Comparison of ENCODE assay signal across 8 mouse cellular contexts in the genomic region with DNA sequence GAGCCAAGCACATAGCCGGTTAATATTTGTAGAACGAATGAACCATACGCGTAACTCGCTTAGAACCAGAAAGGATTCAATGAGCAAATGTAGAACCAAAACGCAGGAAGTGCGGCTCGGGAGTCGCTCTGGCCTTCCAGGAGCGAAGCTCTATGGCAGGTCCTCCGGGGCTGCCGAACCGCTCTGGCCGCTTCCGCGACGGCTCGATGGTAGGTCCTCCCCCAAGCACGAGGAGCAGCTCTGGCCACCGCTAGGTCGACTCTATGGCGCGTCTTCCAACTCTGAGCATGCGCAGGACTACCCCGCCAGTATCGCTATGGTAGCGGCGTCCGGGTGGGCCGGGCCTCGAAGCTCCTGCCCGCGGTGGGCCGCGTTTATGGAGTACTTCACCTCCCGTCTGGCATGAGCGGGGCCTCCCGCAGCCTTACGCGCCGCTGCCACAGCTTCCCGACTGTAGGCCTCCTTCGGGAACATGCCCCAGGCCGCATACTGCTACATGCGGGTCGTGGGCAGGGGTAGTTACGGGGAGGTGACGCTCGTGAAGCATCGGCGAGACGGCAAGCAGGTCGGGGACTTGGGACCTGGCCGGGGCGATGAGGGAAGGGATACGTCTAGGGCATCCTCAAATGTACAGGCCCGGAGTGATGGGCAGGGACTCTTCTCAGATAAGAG. TPM values are rescaled to one million over a fixed set of nuclear protein-coding genes. Genes with fewer than 3 reads are reported as not detected.
DNase-seq lines count a peak whose midpoint lies in the region; ATAC-seq lines count a peak whose summit lies in the region.

Nek4 (plus strand) TSS at position 224 of the 672 bp plus-strand sequence.

- H3K9ac ChIP-seq in heart, embryonic 13.5 days = peak within 1 kb of the TSS; percentile 92
- H3K9ac ChIP-seq in liver, embryonic 12.5 days = peak within 1 kb of the TSS; percentile 84
- peak within 1 kb of the TSS; percentile 70 for H3K9ac ChIP-seq in stomach, embryonic 15.5 days

- peaks cover 6% of the 10 kb centered on the region; the same call in 1 of the 2 replicates for H3K4me1 ChIP-seq in brown adipose tissue, adult 24 weeks (ENCODE audit: control insufficient read depth, insufficient read depth, insufficient read length, low read length)
- peaks cover 9% of the 10 kb centered on the region for H3K4me1 ChIP-seq in heart, embryonic 13.5 days
- H3K4me1 ChIP-seq in liver, embryonic 12.5 days = peaks cover 19% of the 10 kb centered on the region
- peaks cover 3% of the 10 kb centered on the region; the same call in 1 of the 2 replicates for H3K4me1 ChIP-seq in stomach, embryonic 15.5 days

- 0 out of 2 replicates have a peak, but pooled peaks cover 2% of the 10 kb centered on the region for H3K36me3 ChIP-seq in heart, embryonic 13.5 days
- peaks cover 9% of the 10 kb centered on the region; the same call in 1 of the 2 replicates for H3K36me3 ChIP-seq in liver, embryonic 12.5 days
- 0 out of 2 replicates have a peak, but pooled peaks cover 4% of the 10 kb centered on the region for H3K36me3 ChIP-seq in stomach, embryonic 15.5 days

- H3K4me3 ChIP-seq in brown adipose tissue, adult 24 weeks (ENCODE audit: insufficient read depth, low read depth, low read length) = peak within 1 kb of the TSS; percentile 97
- H3K4me3 ChIP-seq in heart, embryonic 13.5 days = peak within 1 kb of the TSS; percentile 91
- peak within 1 kb of the TSS; percentile 83 for H3K4me3 ChIP-seq in liver, embryonic 12.5 days
- H3K4me3 ChIP-seq in stomach, embryonic 15.5 days (replicated peaks) = peak within 1 kb of the TSS; percentile 75

- peak within 1 kb of the TSS; percentile 90 for H3K4me2 ChIP-seq in heart, embryonic 13.5 days
- H3K4me2 ChIP-seq in liver, embryonic 12.5 days = peak within 1 kb of the TSS; percentile 97
- H3K4me2 ChIP-seq in stomach, embryonic 15.5 days = peak within 1 kb of the TSS; percentile 76

- ATAC-seq in heart, embryonic 13.5 days (ENCODE audit: extremely low read depth, insufficient number of reproducible peaks, low FRiP score, low TSS enrichment) = peak; percentile 95
- peak; percentile 99 for ATAC-seq in liver, embryonic 12.5 days
- peak; percentile 100 for ATAC-seq in stomach, embryonic 15.5 days (ENCODE audit: insufficient read depth, low FRiP score, low read depth)

- H3K27ac ChIP-seq in brown adipose tissue, adult 24 weeks (replicated peaks; ENCODE audit: low read depth, low read length) = peak within 1 kb of the TSS; percentile 68
- H3K27ac ChIP-seq in heart, embryonic 13.5 days (replicated peaks) = peak within 1 kb of the TSS; percentile 57
- peak within 1 kb of the TSS; percentile 78 for H3K27ac ChIP-seq in liver, embryonic 12.5 days
- peak within 1 kb of the TSS; percentile 18; the same call in 1 of the 2 replicates for H3K27ac ChIP-seq in stomach, embryonic 15.5 days

- WGBS in heart, embryonic 13.5 days = under 1% methylated on average over 57 of the region's 57 CpGs
- WGBS in liver, embryonic 12.5 days (ENCODE audit: insufficient replicate concordance) = under 1% methylated on average over 57 of the region's 57 CpGs
- under 1% methylated on average over 57 of the region's 57 CpGs for WGBS in stomach, embryonic 15.5 days

- H3K9me3 ChIP-seq in heart, embryonic 13.5 days = no peaks in the 10 kb centered on the region
- no peaks in the 10 kb centered on the region for H3K9me3 ChIP-seq in liver, embryonic 12.5 days (replicated peaks)
- no peaks in the 10 kb centered on the region for H3K9me3 ChIP-seq in stomach, embryonic 15.5 days

- no peaks in the 10 kb centered on the region; the same call in 1 of the 2 replicates for H3K27me3 ChIP-seq in heart, embryonic 13.5 days (replicated peaks)
- H3K27me3 ChIP-seq in liver, embryonic 12.5 days (replicated peaks) = peaks cover 3% of the 10 kb centered on the region
- H3K27me3 ChIP-seq in stomach, embryonic 15.5 days (replicated peaks) = no peaks in the 10 kb centered on the region

- DNase-seq in CD4-positive, CD25-positive, alpha-beta regulatory T cell, adult 2 months (ENCODE audit: low read depth, low spot score) = peak; percentile 96
- DNase-seq in fat pad, adult 2 months (ENCODE audit: extremely low read depth, low read depth, low spot score) = peak; percentile 50
- DNase-seq in kidney, postnatal 10 days = peak; percentile 98
- DNase-seq in natural killer cell, adult 2 months (ENCODE audit: low spot score in 2 of 2) = peak; percentile 95 to 96

RNA-seq across cellular contexts. Expression of gene Nek4, which starts in this region (rescaled TPM):
- polyA plus RNA-seq in brown adipose tissue, adult 24 weeks (2012; ENCODE audit: insufficient read depth, insufficient read length, missing spikeins) = 4.9 and 5.0 TPM in 2 replicates
- polyA plus RNA-seq in heart, embryonic 13.5 days (2015; fragmentation: Nextera tagmentation; extraction: Ambion mirVana) = 4.7 and 4.9 TPM in 2 replicates
- 9.3 and 9.4 TPM in 2 replicates for polyA plus RNA-seq in liver, embryonic 12.5 days (2016; fragmentation: Nextera tagmentation; extraction: Ambion mirVana)
- polyA plus RNA-seq in stomach, embryonic 15.5 days (2015; fragmentation: Nextera tagmentation; extraction: Ambion mirVana) = 10.7 and 10.8 TPM in 2 replicates

Comparison
In these comparisons a context has a peak if more than half of its experiments do, and no peak if none do; other contexts are left out.
1. Peak in every context shown above with its lines: DNase-seq, ATAC-seq, H3K4me3 ChIP-seq and H3K27ac ChIP-seq.
2. H3K27ac ChIP-seq: peak in every context shown above with its lines; median percentile 78 in liver, embryonic 12.5 days; 68 in brown adipose tissue, adult 24 weeks; 57 in heart, embryonic 13.5 days; 18 in stomach, embryonic 15.5 days.